Mouse (Mus musculus): Measurements from ENCODE around the gene Ptprq. TPM values are rescaled to one million over a fixed set of nuclear protein-coding genes. Genes with fewer than 3 reads are reported as not detected.
A peak's percentile ranks its signal among the peaks of the same experiment; 100 is the strongest.

The Ptprq gene
- polyA plus RNA-seq, 1 experiment from 2014 or later, result 0.28 TPM

GRCm38 (mm10) chr10:107484050-107484449 lies 235.8 kb downstream of the Ptprq start:
- ATAC-seq (ENCODE audit: low FRiP score, low read depth), result no peak
- Histone ChIP-seq H3K27ac (no peak overlapping the region), H3K27me3 (peaks cover 32% of the 10 kb centered on the region), H3K9ac (no peak overlapping the region; the same call in 1 of the 2 replicates), H3K36me3 (no peaks in the 10 kb centered on the region), H3K4me1 (no peaks in the 10 kb centered on the region), H3K4me2 (replicated peaks) (0 out of 2 replicates have a peak overlapping the region, but pooled peaks have one; percentile 1), H3K4me3 (peak overlapping the region; percentile 19), H3K9me3 (no peaks in the 10 kb centered on the region)
- 52% methylated on average over 10 of the region's 10 CpGs for WGBS

- Histone ChIP-seq H3K36me3 (no peaks in the 10 kb centered on the region), H3K9me3 (no peaks in the 10 kb centered on the region), H3K27me3 (no peaks in the 10 kb centered on the region), H3K4me1 (no peaks in the 10 kb centered on the region), H3K9ac (no peak overlapping the region), H3K4me2 (replicated peaks) (no peak overlapping the region), H3K4me3 (no peak overlapping the region), H3K27ac (no peak overlapping the region)
- WGBS, result 48% methylated on average over 2 of the region's 2 CpGs
- ATAC-seq (ENCODE audit: low FRiP score, low read depth), result no peak
These were observed 246.4 kb downstream of the Ptprq start for GRCm38 (mm10) chr10:107473497-107473896.

- H3K27me3 ChIP-seq, result no peaks in the 10 kb centered on the region
- no peak overlapping the region for H3K9ac ChIP-seq
- 0 out of 2 replicates have a peak, but pooled peaks cover 3% of the 10 kb centered on the region for H3K4me1 ChIP-seq
- H3K4me3 ChIP-seq, result no peak overlapping the region
- WGBS, result 82% methylated on average over 5 of the region's 5 CpGs
- ATAC-seq (ENCODE audit: low FRiP score, low read depth), result no peak
- no peak overlapping the region for H3K27ac ChIP-seq
- no peaks in the 10 kb centered on the region for H3K36me3 ChIP-seq
- no peak overlapping the region for H3K4me2 ChIP-seq (replicated peaks)
- H3K9me3 ChIP-seq, result no peaks in the 10 kb centered on the region
These were observed 248.1 kb downstream of the Ptprq start for GRCm38 (mm10) chr10:107471712-107472111.

- Histone ChIP-seq H3K9ac (no peak overlapping the region), H3K9me3 (no peaks in the 10 kb centered on the region), H3K4me2 (replicated peaks) (no peak overlapping the region), H3K4me1 (0 out of 2 replicates have a peak, but pooled peaks cover 3% of the 10 kb centered on the region), H3K4me3 (no peak overlapping the region), H3K27ac (no peak overlapping the region), H3K36me3 (no peaks in the 10 kb centered on the region), H3K27me3 (no peaks in the 10 kb centered on the region)
- no peak for ATAC-seq (ENCODE audit: low FRiP score, low read depth)
- WGBS, result 80% methylated on average over 7 of the region's 7 CpGs
These were observed 252.0 kb downstream of the Ptprq start for GRCm38 (mm10) chr10:107467819-107468218.

Small RNA genes within 50 kb of the gene (microRNA-seq; reads per million reads assigned to microRNA genes)
- not detected for gene Gm44403

Other genes starting within 250 kb of the Ptprq start
- gene Myf5, start 233.9 kb downstream of the Ptprq start, polyA plus RNA-seq (2015; fragmentation: Nextera tagmentation; extraction: Ambion mirVana), result 21.1 and 23.8 TPM in 2 replicates
- gene Myf6, start 225.3 kb downstream of the Ptprq start, polyA plus RNA-seq (2015; fragmentation: Nextera tagmentation; extraction: Ambion mirVana), result 1.4 and 2.1 TPM in 2 replicates
- gene Otogl, start 192.1 kb upstream of the Ptprq start, polyA plus RNA-seq (2015; fragmentation: Nextera tagmentation; extraction: Ambion mirVana), result 0.31 and 0.33 TPM in 2 replicates